Mouse (Mus musculus) lung, postnatal 0 days (tissue): ENCODE data around the gene Lonp2. TPM values are rescaled to one million over a fixed set of nuclear protein-coding genes. Genes with fewer than 3 reads are reported as not detected.

Source experiments
- ATAC-seq: fragments of 200-750 bp; cut with Nextera tagmentation; 2 replicates; pipeline ENCODE4 v1.8.0; 2017; ENCODE audit warnings: moderate library complexity
- DNase-seq: peaks from one replicate; pipeline ENCODE4 v3.0.0-alpha.2; 2016; ENCODE audit warnings: low spot score
- H3K27ac ChIP-seq: fragments of 300-500 bp; sonication (generic); 2 replicates; pipeline ENCODE4 v1.5.1; 2014; ENCODE audit warnings: antibody characterized with exemption, mild to moderate bottlenecking, low read length, mixed read lengths
- H3K27me3 ChIP-seq: fragments of 300-500 bp; sonication (generic); replicated peaks from 2 replicates; pipeline ENCODE4 v1.6.1; 2014; ENCODE audit warnings: low read length, mixed read lengths; ENCODE audit not compliant: insufficient read depth
- H3K36me3 ChIP-seq: fragments of 300-500 bp; sonication (generic); 2 replicates; pipeline ENCODE4 v1.6.1; 2014; ENCODE audit warnings: low read length, mixed read lengths; ENCODE audit not compliant: insufficient read depth
- H3K4me1 ChIP-seq: fragments of 300-500 bp; sonication (generic); 2 replicates; pipeline ENCODE4 v1.6.1; 2014; ENCODE audit warnings: antibody characterized with exemption, low read depth, low read length, mixed read lengths; ENCODE audit not compliant: insufficient read depth
- H3K4me2 ChIP-seq: fragments of 300-500 bp; sonication (generic); replicated peaks from 2 replicates; pipeline ENCODE4 v1.6.1; 2014; ENCODE audit warnings: low read depth, mild to moderate bottlenecking, low read length, moderate library complexity, mixed read lengths
- H3K4me3 ChIP-seq: fragments of 300-500 bp; sonication (generic); 2 replicates; pipeline ENCODE4 v1.5.1; 2014; ENCODE audit warnings: low read depth, low read length
- H3K9ac ChIP-seq: fragments of 300-500 bp; sonication (generic); replicated peaks from 2 replicates; pipeline ENCODE4 v1.6.1; 2014; ENCODE audit warnings: low read depth, mild to moderate bottlenecking
- H3K9me3 ChIP-seq: fragments of 300-500 bp; sonication (generic); 2 replicates; pipeline ENCODE4 v1.6.1; 2016; ENCODE audit warnings: low read length, mixed read lengths
- CTCF ChIP-seq: IDR thresholded peaks from 2 replicates; pipeline ENCODE4 v1.5.1; 2016; ENCODE audit warnings: antibody characterized with exemption, mild to moderate bottlenecking
- EP300 ChIP-seq: IDR thresholded peaks from 2 replicates; pipeline ENCODE4 v1.6.1; 2016; ENCODE audit warnings: antibody characterized with exemption, mild to moderate bottlenecking, control low read depth
- WGBS: fragments of 180-500 bp; shearing (Covaris S2); extraction: QIAGEN DNeasy Blood & Tissue Kit; methylation state at CpG from one replicate; pipeline ENCODE4 v1.1.7; 2014; 5-methylcytosine and 5-hydroxymethylcytosine counted together
- polyA plus RNA-seq: library from polyadenylated mRNA; unstranded; fragments of >200 nt; fragmentation: Nextera tagmentation; extraction: Ambion mirVana; gene quantifications from 2 replicates; pipeline ENCODE4 v1.2.1, GENCODE M21; 2015

Gene Lonp2
- polyA plus RNA-seq, 1 experiment from 2014 or later, result 37.9 TPM

DNA sequence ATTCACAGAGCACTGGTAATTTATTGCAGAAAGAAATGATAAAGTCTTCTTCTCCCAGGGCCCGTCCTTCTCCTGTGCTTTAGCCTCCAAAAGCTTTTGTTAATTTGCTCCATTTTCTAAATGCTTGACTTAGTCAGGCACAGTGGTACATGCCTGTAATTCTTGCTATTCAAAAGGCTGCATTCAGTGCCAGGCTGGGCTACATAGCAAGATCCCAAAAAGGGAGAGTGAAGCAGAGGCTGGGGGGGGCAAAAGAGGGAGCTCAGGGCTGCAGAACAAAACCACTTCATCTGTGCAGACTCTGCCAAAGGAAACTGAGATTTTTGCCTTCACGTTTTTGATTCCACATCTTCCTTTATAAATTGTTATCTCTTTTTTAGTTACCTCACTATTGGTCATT is 28.7 kb downstream of the Lonp2 start:
- H3K36me3 ChIP-seq, result peaks cover 15% of the 10 kb centered on the region; the same call in 1 of the 2 replicates

DNA sequence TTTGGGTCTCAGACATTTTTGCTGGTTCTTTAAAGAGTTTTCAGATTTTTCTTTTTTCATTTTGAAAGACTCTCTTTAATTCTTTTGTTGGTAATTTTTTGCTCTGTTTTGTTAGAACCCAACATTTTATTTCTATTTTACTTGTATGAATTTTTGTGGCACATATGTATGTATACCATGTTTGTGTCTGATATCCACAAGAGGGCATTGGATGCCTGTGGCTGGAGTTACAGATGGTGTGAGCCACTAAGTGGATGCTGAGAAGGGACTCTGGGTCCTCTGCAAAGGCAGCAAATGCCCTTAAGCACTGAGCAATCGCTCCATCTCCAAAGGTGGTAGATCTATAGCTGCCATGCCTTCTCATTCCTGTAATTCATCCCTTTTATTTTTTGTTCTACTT is 30.7 kb downstream of the Lonp2 start:
- Histone ChIP-seq H3K4me2 (no peak overlapping the region), H3K9me3 (no peaks in the 10 kb centered on the region), H3K36me3 (peaks cover 15% of the 10 kb centered on the region; the same call in 1 of the 2 replicates), H3K27ac (no peak overlapping the region), H3K4me3 (no peak overlapping the region), H3K9ac (no peak overlapping the region), H3K27me3 (no peaks in the 10 kb centered on the region), H3K4me1 (no peaks in the 10 kb centered on the region)
- ATAC-seq, result no peak
- DNase-seq, result no peak
- no peak for TF ChIP-seq EP300
- TF ChIP-seq CTCF, result peak; percentile 29
- WGBS, result 94% methylated on average over 1 of the region's 1 CpGs

More for the DNA sequence above, 28.7 kb downstream of the Lonp2 start:
- Histone ChIP-seq H3K4me3 (no peak overlapping the region), H3K9ac (no peak overlapping the region), H3K4me2 (no peak overlapping the region), H3K27ac (no peak overlapping the region), H3K27me3 (no peaks in the 10 kb centered on the region), H3K9me3 (no peaks in the 10 kb centered on the region), H3K4me1 (no peaks in the 10 kb centered on the region)
- DNase-seq (no peak), ATAC-seq (no peak)
- WGBS, result 77% methylated on average over 2 of the region's 2 CpGs
- TF ChIP-seq EP300, result no peak
- TF ChIP-seq CTCF, result no peak

DNA sequence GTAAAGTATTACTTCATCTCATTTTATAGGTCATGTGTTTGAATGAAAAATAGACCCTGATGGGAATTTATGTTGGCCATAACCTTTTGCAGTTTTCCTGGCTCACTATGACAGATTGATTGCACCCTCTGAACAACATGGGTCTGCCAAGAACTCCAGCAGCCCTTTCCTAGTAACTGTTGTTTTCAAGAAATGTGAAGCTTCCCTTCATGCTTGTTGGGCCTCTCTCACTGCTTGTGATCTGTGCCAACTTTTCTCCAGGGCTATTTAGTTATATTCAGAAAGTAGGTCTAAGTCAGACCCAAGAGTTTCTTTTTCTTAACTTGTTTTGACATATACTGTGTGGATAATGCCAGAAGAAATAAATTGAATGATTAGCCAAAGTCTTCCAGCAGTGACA is 44.9 kb downstream of the Lonp2 start:
- Histone ChIP-seq H3K4me1 (no peaks in the 10 kb centered on the region), H3K9ac (no peak overlapping the region), H3K9me3 (no peaks in the 10 kb centered on the region), H3K27me3 (no peaks in the 10 kb centered on the region), H3K36me3 (peaks cover 26% of the 10 kb centered on the region), H3K4me3 (no peak overlapping the region), H3K27ac (no peak overlapping the region), H3K4me2 (no peak overlapping the region)
- no peak for TF ChIP-seq EP300
- no peak for TF ChIP-seq CTCF
- peak; percentile 52 for ATAC-seq
- DNase-seq, result peak; percentile 57

DNA sequence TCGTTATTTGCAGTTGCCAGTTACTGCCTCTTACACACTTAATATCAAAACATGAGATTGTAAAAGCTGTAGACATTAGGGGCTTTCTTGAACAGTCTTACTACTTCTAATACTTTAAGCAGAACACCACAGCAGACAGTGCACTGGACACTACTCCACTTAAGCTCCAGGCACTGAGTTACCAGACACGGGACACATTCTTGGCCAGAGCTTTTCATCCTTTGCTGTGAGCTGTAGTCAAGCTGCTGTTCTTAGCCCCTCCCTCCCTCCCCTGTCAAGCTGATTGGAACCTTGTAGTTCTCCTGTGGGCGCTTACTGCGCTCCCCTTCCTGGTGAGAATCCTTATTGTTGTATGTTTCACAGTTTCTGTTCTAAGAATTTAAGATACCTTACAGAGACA is 45.4 kb downstream of the Lonp2 start:
- peaks cover 27% of the 10 kb centered on the region for H3K36me3 ChIP-seq
- no peak for ATAC-seq
- H3K9ac ChIP-seq, result no peak overlapping the region
- no peaks in the 10 kb centered on the region for H3K27me3 ChIP-seq
- DNase-seq, result no peak
- H3K4me2 ChIP-seq, result no peak overlapping the region
- no peaks in the 10 kb centered on the region for H3K4me1 ChIP-seq
- TF ChIP-seq CTCF (no peak), EP300 (no peak)
- WGBS, result 77% methylated on average over 4 of the region's 4 CpGs
- no peak overlapping the region for H3K27ac ChIP-seq
- H3K9me3 ChIP-seq, result no peaks in the 10 kb centered on the region
- no peak overlapping the region for H3K4me3 ChIP-seq

DNA sequence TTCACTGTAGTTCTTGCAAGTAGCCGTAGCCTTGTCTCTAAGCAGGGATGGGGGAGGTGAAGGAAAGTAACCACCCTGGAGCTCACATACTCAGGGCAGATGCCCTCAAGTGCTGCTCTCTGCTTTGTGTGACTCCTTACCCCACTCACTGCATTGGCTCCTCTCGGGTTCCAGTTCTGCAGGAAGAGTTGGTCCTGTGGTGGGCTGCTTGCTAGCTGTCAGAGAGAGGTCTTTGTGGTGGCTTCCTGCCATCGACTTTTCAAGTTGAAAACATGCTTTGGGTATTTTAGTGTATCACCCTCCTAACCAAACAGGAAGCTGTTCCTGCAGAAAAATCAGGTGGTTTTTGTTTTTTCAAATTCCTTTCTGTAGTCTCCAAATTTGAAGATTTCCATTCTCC is 62.8 kb downstream of the Lonp2 start:
- ATAC-seq, result no peak
- 70% methylated on average over 3 of the region's 3 CpGs for WGBS

DNA sequence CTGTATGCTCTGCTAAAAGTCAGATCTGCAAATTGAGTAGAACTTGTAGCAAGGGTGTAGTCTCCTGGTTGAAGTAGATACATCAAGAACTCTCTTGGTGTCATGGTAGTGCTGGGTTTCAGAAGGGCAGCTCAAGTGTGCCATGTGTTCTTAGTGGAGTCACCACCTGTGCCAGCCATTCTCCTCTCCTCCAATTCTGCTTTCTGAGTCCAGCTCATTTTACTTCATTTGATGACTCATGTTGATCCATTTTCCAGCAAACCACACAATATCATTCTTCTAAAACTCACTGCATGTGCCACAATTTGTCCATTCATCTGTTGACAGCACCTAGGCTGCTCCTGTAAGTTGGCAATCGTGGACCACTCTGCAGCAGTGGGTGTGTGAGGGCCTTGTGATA is 68.3 kb downstream of the Lonp2 start:
- Histone ChIP-seq H3K27me3 (no peaks in the 10 kb centered on the region), H3K4me1 (no peaks in the 10 kb centered on the region), H3K27ac (no peak overlapping the region), H3K9me3 (no peaks in the 10 kb centered on the region), H3K4me2 (no peak overlapping the region), H3K4me3 (no peak overlapping the region), H3K36me3 (peaks cover 10% of the 10 kb centered on the region; the same call in 1 of the 2 replicates), H3K9ac (no peak overlapping the region)
- no peak for DNase-seq
- no peak for TF ChIP-seq CTCF
- TF ChIP-seq EP300, result no peak
- ATAC-seq, result no peak
- WGBS, result 88% methylated on average over 1 of the region's 1 CpGs

More for the DNA sequence above, 62.8 kb downstream of the Lonp2 start:
- no peaks in the 10 kb centered on the region for H3K9me3 ChIP-seq
- H3K27me3 ChIP-seq, result no peaks in the 10 kb centered on the region
- TF ChIP-seq EP300 (no peak), CTCF (no peak)
- H3K27ac ChIP-seq, result no peak overlapping the region
- no peaks in the 10 kb centered on the region for H3K36me3 ChIP-seq
- no peaks in the 10 kb centered on the region for H3K4me1 ChIP-seq
- no peak for DNase-seq
- no peak overlapping the region for H3K4me3 ChIP-seq
- no peak overlapping the region for H3K4me2 ChIP-seq
- no peak overlapping the region for H3K9ac ChIP-seq

DNA sequence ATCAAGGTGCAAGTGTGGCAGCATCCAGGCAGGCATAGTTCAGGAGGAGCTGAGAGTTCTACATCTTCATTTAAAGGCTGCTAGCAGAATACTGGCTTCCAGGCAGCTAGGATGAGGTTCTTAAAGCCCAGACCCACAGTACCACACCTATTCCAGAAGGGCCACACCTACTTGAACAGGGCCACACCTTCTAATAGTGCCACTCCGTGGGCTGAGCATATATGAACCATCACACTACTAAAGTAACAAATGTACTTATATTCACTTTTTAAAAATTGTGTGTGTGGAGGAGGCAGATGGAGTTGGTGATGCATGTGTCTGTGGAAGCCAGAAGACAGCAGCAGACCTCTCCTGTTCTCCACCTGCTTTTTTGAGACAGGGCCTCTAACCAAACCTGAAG is 70.2 kb downstream of the Lonp2 start:
- no peak overlapping the region for H3K27ac ChIP-seq
- no peak for ATAC-seq
- no peaks in the 10 kb centered on the region for H3K27me3 ChIP-seq
- H3K4me1 ChIP-seq, result no peaks in the 10 kb centered on the region
- H3K4me2 ChIP-seq, result no peak overlapping the region
- TF ChIP-seq EP300 (no peak), CTCF (no peak)
- no peak overlapping the region for H3K4me3 ChIP-seq
- DNase-seq, result no peak
- peaks cover 10% of the 10 kb centered on the region; the same call in 1 of the 2 replicates for H3K36me3 ChIP-seq
- 70% methylated on average over 1 of the region's 1 CpGs for WGBS
- no peak overlapping the region for H3K9ac ChIP-seq
- H3K9me3 ChIP-seq, result no peaks in the 10 kb centered on the region
